Comparison of ENCODE assay signal across 9 mouse cellular contexts in genomic region chr10:40998330-40998729, GRCm38 (mm10).
DNase-seq lines count a peak whose midpoint lies in the region; ATAC-seq lines count a peak whose summit lies in the region.
"Had no signal": no experiment of that assay in that cellular context is flagged by ENCODE, and none has a peak within 500 bp of the region (broad histone marks: within the 10 kb centered on the region; RNA-seq: fewer than 3 reads in every experiment).

No protein-coding gene starts in this region.

- no peaks in the 10 kb centered on the region for H3K9me3 ChIP-seq in hindbrain, embryonic 15.5 days
- no peaks in the 10 kb centered on the region for H3K9me3 ChIP-seq in midbrain, embryonic 14.5 days (ENCODE audit: control insufficient read depth, low read length)

- H3K27ac ChIP-seq in hindbrain, embryonic 15.5 days (replicated peaks), result peak overlapping the region; percentile 50
- peak overlapping the region; percentile 81 for H3K27ac ChIP-seq in midbrain, embryonic 14.5 days (replicated peaks; ENCODE audit: low read depth, low read length)

- no peak overlapping the region for H3K9ac ChIP-seq in hindbrain, embryonic 15.5 days
- no peak overlapping the region for H3K9ac ChIP-seq in midbrain, embryonic 14.5 days (replicated peaks; ENCODE audit: low read length)

- no peak overlapping the region for H3K4me3 ChIP-seq in hindbrain, embryonic 15.5 days
- H3K4me3 ChIP-seq in midbrain, embryonic 14.5 days (replicated peaks; ENCODE audit: low read depth, low read length), result no peak overlapping the region

- H3K36me3 ChIP-seq in hindbrain, embryonic 15.5 days, result no peaks in the 10 kb centered on the region
- no peaks in the 10 kb centered on the region for H3K36me3 ChIP-seq in midbrain, embryonic 14.5 days (ENCODE audit: control insufficient read depth, insufficient read depth, low read length)

- no peaks in the 10 kb centered on the region for H3K27me3 ChIP-seq in hindbrain, embryonic 15.5 days
- no peaks in the 10 kb centered on the region for H3K27me3 ChIP-seq in midbrain, embryonic 14.5 days (ENCODE audit: control insufficient read depth, insufficient read depth, low read length)

- peaks cover 11% of the 10 kb centered on the region; the same call in 1 of the 2 replicates for H3K4me1 ChIP-seq in hindbrain, embryonic 15.5 days (replicated peaks)
- H3K4me1 ChIP-seq in midbrain, embryonic 14.5 days (ENCODE audit: control insufficient read depth, insufficient read depth, low read length), result peaks cover 15% of the 10 kb centered on the region; the same call in 1 of the 2 replicates

- 14% methylated on average over 7 of the region's 7 CpGs for WGBS in hindbrain, embryonic 15.5 days
- WGBS in midbrain, embryonic 14.5 days, result 18% methylated on average over 7 of the region's 7 CpGs

- peak overlapping the region; percentile 12 for H3K4me2 ChIP-seq in hindbrain, embryonic 15.5 days
- H3K4me2 ChIP-seq in midbrain, embryonic 14.5 days (ENCODE audit: low read length), result peak overlapping the region; percentile 20; the same call in 1 of the 2 replicates

- DNase-seq in frontal cortex, postnatal 36 days (ENCODE audit: low spot score in 2 of 2), result peak; percentile 41 to 53
- DNase-seq in frontal cortex, postnatal 25 days (ENCODE audit: low spot score in 2 of 2), result no peak
- DNase-seq in brain, adult 2 months (ENCODE audit: low read depth, low spot score), result peak; percentile 69
- DNase-seq in midbrain, embryonic 14.5 days, result peak; percentile 93
- DNase-seq in ovary, postnatal 36 days (ENCODE audit: low spot score), result no peak
- no peak for DNase-seq in thymus, postnatal 36 days
- no peak for DNase-seq in adipocyte (ENCODE audit: low spot score)
- DNase-seq: thymus, postnatal 25 days had no signal

- ATAC-seq in hindbrain, embryonic 15.5 days (ENCODE audit: low FRiP score, low read depth), result peak; percentile 87
- peak; percentile 87 for ATAC-seq in midbrain, embryonic 14.5 days (ENCODE audit: low FRiP score, low TSS enrichment)

Comparison
In these comparisons a context has a peak if more than half of its experiments do, and no peak if none do; other contexts are left out.
1. DNase-seq: peak in frontal cortex, postnatal 36 days (2 of 2), brain, adult 2 months (single experiment) and midbrain, embryonic 14.5 days (single experiment); none in frontal cortex, postnatal 25 days (0 of 2), ovary, postnatal 36 days (single experiment), thymus, postnatal 36 days (0 of 2) and adipocyte (single experiment).